Mouse (Mus musculus) adipocyte (in vitro differentiated cells): ENCODE data around the gene Tomm70a.
A peak's percentile ranks its signal among the peaks of the same experiment; 100 is the strongest.

ENCODE experiments used
- DNase-seq: peaks from one replicate; pipeline ENCODE4 v3.0.0-alpha.2; 2016; ENCODE audit warnings: low spot score

Tomm70a gene

DNA sequence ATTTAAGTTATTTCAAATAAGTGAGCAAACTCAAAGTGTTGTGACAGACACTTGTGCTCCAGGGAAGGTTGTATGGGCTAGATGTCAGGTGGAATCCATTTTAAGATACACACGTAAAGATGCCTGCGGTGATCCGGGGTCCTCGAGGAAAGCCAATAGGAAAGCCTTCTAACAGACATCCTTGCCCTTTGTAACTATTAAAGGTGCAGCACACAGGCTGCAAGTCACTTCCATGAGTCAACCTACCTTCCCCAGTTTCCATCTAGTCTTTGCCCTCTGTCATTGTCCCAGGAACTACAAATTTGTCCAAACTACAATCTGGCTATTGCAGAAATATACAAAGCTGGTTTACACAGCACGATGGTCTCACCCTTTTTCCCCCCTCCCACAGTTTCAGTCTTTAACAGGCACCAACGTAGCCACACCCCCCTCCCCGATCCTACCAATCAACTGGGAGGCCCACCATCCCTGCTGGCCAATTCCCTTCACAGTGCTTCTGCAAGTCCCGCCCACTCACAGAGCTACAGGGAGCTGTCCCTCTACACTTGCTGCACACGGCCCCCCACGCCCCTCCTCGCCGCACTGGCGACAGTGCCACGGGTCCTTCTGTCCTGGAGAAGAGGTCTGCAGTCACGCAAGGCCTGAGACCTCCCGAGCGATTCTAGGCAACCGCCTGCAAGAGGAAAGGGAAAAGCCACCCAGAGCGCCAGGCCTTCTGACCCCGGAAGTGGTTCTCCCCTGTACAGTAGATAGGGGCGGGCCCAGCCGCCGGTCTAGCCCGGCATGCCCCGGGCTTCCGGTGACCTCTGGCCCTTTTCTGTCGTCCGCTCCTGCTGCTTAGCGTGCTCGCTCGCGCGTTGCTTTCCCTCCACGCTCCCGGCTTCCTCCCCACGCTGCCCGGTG is at the start of gene Tomm70a:
Tomm70a (plus strand) TSS at position 791 of the 903 bp plus-strand sequence.
- peak; percentile 97 for DNase-seq

DNA sequence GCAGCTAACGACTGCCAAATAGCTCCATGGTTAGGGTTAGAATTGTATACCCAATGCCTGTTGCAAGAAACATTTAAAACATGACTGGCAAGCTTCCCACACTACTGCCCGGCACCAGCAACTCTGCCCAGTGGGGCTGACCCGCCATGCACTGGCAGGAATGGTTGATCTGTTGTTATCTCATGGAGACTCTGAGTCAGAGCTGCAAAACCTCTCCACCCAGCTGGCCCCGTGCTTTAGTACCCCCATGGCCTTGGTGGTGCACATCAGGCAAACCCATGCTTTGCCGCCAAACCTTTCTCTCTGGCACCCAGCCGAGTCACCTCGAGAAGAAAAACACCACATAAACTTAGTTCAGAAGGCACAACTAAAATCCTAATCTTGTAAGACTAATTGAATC is 45.5 kb upstream of the Tomm70a start:
- DNase-seq, result peak; percentile 17

DNA sequence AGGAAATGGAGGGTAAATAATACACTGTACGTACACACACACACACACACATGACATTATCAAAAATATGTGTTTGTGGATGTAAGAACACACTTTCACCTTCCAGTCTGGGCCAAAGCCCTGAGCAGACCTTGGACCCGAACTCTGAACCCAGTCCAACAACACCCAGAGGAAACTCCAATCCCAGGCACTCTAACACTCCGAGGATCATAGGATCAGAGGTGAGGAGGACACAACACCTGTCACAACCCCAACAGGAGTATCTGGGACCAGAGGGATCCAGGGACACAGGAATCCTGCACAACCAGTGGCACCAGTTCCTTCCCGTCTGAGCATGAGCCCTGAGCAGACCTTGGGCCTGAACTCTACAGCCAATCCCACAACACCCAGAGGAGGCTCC is 41.9 kb upstream of the Tomm70a start:
- DNase-seq, result no peak

DNA sequence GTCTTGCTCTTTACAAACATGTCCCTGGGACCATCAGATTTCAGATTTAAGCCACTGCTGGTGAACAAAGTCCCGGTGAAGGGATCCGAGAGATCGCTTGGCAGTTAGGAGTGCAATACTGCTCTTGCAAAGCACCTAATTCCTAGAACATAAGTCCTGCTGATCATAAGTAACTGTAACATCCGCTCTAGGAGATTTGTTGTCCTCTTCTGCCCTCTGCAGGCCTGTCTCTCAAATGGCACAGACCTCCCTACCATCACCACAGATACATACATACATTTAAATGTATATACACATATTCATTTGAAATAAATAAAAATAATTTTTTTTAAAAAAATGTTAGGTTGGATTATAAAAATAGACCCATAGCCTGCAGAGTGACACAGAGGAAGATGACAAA is 29.0 kb upstream of the Tomm70a start:
- peak; percentile 70 for DNase-seq

DNA sequence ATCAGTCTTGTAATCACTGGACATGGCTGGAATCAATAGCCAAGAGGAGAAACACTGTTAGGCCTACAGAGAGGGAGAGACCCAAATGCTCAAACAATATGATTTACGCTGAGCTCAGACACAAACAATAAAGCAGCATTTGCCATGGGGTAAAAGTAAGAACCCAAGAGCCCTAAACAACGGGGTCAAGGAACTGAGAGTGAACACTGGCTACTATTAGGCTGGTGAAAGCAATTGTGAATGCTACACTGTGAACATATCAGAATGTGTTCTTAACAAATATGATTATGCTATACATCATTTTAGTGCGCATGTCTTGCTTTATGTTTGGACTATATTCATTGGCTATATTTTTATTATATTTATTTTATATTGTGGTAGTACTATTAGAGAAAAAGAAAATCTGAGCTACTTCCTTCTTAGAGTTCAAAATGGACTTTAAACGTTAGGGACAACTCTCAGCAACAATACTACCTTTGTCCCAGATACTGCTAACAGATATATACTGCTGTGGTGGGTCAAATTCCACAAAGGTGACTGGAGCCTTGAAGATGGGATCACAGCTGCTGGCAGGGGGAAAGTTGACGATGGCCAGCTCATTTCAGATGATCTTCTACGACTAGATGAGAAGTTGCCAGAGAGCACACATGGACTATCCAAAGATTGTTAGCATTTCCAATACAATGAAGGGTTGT is 28.4 kb upstream of the Tomm70a start:
- no peak for DNase-seq

DNA sequence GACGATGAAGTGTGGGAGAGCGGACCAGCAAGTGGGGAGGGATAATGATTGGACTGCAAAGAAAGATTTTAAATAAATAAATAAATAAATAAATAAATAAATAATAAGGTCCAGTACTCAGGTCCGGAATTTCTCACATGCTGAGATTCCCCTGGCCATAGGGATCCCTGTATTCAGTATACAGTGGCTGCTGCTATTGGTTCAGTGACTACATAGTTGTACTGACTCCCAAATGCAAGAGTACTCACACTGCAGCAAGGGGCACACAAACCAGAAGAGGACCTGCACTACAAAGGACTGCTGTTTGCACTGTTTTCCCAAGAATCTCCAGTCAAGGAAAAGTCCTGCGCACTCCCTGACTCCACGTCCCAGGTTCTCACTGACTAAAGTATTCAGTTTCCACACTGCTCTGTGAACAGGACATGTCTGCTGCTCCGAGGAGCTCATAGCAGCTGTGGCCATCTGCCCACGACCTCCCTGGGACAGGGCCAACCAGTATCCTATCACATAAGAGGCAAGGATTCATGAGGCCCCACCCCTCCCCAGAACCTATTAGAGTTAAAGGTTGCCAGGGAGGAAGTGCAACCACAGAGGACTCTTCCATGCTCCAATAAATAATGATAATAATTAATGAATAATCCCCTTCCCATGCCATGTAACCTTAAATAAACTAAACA is 22.9 kb upstream of the Tomm70a start:
- DNase-seq, result no peak

DNA sequence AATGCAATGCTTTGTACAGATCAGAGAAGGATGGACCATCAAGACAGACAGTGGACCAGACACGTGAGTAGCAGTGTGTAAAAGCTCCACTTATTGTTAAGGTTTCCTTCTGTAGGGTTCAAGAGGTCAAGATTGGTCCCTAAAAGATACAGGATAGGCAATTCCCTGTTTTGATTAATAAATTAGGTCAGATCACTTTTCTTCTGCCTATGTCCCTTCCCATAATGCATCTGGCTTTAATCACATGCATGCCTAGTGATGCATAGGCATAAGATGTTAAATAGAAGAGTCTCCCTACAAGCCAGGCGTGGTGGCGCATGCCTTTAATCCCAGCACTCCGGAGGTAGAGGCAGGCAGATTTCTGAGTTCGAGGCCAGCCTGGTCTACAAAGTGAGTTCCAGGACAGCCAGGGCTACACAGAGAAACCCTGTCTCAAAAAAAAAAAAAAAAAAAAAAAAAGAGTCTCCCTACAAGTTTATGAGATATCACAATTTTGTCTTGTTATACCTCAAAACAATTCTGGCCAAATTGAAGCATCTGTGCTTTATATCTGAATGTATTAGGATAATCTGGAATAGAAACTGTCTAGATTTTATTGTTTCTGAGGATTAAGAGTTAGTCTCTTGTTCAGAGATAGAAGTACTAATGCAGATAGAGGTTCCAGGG is 21.8 kb upstream of the Tomm70a start:
- no peak for DNase-seq

DNA sequence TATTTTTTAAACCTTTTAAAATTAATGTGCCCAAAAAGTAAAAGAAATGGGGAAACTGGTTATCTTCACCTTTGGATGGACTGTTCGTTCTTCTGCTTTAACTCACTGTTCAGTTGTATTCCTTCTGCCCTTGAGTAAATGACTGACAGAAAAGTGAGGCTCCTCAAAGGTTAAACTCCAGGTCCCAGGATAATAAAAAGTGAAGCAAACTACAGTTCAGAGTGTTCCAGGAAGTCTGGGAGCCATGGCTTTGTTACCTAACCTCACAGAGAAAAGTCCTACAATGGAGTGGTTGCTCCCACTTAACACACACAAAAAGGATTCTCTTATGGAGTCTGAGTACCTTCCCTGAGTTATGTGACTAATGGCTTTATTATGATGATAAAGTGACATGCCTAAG is 20.3 kb upstream of the Tomm70a start:
- DNase-seq, result no peak

DNA sequence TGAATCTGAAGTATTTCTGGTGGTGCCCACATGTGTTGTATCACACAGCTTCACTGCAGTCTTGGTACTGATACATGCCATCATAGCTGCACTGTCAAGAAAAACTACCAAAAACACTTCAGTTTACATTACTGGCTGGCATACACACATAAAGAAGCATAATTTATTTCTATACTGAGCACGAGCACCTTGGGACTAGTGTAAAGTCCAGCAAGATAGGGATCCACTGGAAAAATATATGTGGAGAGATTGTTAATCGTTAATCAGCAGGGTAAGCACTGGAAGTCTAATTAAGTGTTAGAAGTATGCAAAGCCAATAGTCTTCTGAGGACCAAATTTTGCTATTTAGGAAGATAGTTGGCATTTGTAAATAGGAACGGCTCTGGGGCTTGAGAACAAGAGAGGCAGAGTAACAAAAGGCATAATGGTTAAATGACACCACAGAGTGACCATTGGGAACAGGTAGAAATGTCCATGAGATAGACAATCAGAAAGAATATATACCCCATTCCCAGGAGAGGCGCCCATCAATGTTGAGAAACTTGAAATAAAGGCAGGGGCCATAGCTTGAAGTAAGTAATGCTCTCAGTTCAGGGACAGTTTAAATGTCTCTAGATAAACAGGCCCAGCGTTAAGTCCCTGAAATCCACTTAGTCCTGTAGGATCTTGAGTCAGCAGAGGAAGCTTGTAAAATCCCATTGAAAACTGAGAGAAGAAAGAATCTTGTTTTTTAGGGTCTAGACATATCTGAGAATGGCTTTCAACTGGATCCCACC is 15.1 kb upstream of the Tomm70a start:
- no peak for DNase-seq

DNA sequence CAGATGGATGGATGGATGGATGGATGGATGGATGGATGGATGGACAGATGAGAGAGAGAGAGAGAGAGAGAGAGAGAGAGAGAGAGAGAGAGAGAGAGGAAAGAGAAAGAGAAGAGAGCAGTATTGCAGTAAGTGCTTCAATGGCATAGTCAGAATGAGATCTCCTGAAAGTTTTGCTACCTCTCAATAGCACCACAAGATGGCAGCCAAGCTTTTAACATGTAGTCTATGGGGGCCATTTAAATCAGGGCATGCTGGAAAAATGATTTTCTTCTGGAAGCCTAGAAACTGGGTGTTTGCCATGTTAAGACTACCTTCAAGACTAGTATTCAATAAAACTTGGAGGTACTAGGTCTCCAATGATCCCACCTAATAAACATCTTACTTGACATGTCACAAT is 5.4 kb upstream of the Tomm70a start:
- peak; percentile 72 for DNase-seq

DNA sequence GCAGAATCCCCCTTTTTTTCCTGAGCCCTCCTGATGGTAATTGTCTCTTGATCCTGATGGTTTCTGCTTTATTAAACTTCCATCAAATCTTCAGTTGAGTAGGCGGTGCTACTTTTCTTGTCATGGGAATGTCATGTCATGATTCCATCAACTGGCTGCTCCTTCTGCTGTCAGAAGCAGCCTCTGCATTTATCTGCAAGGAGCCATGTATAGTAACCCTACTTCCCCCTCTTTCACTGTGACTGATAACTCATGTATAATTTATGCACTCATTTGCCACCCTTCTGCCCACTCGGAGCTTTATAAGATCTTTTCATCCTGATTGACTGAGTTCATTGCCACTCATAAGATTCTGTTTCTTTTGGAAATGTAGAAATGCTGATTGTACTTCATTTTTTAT is 3.9 kb upstream of the Tomm70a start:
- DNase-seq, result no peak

DNA sequence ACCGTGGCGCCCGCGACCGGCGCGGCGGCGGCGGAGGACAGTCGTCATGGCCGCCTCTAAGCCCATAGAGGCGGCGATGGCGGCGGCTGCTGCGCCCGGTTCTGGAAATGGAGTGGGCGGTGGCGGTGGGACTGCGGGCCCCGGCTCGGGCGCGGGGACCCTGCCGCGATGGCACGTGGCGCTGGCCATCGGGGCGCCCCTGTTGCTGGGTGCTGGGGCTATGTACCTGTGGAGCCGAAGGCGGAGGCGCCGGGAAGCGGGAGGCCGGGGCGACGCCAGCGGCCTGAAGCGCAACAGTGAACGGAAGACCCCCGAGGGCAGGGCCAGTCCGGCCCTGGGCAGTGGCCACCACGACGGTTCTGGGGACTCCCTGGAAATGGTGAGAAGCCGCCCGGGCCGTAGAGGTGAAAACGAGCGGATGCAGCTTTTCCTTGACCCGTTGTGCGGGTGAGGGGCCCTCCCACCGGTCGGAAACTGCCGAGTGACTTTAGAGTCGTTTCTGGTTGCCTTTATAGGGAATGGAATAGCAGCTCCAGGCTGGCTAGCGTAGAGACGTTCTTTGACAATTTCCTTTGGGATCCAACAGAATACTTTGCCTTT is 413 bp downstream of the Tomm70a start:
- no peak for DNase-seq

DNA sequence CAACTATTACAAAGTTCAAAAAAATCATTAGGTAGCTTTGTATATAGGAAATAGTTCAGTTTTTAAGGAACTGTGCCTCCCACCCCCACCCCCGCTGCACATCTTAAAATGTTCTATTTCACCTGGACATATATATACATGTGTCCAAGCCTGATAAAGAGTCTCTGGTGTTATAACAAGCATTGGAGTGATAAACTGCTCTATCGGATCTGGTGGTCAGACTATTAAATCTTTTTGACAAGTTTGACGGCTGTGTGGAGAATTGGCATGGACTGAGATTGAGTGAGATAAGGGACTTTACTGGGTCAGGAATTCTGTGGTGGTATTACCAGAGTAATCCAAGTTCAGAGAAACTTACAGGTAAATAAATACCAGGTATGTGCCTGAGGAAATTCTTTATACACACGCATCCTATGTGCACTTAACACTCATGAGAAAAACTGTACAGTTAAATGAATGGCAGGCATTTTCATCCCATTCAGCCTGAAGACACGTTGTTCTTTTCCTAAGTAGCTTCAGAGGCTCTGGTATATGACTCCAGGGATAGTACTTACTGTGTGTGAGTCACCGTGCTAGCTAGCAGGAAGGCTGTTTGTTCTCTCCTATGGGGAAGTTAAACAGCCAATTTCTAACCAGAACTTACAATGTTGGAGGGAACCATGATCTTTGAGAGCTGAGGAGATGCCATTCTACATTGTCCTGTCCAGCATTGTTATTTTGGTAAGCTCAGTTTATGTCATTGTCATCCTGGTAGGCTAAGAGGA is 1.4 kb downstream of the Tomm70a start:
- peak; percentile 42 for DNase-seq

DNA sequence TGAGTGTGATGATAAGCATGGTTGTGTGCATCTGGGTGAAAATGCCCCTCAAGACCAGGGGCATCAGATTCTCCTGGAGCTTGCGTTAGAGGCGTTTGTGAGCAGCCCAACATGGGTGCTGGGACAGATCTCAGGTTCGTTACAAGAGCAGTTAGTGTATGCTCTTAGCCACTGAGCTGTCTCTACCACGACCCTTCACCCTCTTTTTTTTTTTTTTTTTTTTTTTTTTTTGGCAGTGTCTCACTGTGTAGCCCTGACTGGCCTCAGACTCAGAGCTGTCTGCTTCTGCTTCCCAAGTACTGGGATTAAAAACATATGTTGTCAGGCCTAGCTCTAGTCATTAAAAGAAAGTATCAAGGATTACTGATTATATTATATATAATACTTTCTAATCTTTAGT is 4.8 kb downstream of the Tomm70a start:
- DNase-seq, result peak; percentile 80

DNA sequence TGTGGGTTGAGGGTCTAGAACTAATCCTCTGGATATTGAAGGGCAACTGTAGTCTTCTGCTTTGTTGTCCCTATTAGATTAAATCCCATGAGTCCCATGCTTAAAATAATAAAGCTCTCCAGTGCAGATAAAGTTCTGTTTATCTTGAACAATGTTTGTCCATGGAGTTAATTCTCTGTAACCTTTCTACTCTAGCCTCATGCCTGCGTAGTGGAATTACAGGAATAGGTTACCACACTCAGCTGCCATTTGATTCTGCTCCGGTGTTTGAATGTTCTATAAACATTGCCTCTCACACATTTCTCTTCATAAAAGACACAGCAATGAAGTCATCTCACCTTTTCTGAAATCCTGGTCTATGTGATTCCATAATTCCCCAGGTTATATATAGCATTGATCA is 6.3 kb downstream of the Tomm70a start:
- DNase-seq, result peak; percentile 30

DNA sequence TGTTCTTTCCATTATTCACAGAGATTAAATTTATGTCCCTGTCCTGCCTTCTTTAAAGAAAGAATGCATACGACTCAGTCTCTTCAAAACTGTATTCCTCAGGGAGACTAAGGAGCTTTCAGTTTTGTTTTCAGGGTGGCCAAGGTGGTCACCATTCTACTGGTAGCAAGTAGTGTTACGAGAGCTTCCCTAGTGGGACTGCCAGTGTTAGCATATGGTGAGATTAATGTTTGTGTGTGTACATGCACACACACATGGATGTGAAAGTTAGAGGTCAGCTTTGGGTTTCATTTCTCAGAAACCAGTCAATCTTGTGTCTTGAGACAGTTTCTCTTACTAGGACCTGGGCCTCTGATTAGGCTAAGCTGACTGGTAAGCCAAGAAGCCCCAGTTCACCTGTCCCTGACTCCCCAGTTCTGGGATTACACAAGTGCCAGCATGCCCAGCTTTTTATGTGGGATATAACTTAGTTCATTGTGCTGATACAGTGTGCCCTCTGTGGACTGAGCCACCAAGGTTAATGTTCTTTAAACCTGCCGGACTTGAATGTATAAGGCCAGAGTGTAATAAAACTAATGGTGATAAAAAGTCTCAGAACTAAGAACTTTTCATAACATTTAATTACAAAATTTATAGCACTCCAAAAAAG is 9.4 kb downstream of the Tomm70a start:
- peak; percentile 21 for DNase-seq

DNA sequence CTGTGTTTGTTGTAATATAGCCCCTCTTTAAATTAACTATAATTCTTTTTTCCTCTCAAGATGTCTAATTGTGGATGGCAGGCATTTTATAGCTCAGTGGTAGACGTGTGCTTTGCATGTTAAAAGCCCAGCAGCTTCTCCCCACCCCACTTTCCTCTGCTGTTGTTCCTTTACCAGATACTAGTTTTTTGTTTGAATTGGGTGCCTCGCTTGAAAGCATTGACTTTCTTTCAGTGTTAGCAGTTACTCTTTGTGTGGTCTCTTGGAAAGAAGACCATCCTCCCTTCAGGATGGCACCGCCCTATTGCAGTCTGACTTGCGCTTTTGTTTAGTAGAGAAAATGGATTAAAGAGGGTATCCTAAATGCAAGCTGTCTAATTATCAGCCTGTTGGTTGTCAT is 10.0 kb downstream of the Tomm70a start:
- no peak for DNase-seq

DNA sequence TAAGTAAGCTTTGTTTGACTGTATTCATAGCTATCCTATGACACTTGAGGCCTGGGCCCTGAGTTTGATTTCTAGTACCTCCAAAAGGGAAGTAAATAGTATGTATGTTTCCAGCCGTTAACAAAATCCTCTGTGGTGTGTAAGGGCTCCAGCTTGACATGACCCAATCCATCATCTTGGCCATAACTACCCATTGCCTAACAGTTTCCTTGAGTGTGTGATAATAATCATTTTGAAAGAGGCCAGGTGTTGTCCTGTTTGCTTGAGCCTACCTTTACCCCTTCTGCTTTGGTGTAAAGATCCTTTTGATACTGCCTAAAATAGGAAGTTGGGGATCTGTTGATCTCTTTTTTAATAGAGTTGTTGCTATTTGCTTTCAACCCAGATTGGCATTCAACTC is 10.8 kb downstream of the Tomm70a start:
- no peak for DNase-seq

DNA sequence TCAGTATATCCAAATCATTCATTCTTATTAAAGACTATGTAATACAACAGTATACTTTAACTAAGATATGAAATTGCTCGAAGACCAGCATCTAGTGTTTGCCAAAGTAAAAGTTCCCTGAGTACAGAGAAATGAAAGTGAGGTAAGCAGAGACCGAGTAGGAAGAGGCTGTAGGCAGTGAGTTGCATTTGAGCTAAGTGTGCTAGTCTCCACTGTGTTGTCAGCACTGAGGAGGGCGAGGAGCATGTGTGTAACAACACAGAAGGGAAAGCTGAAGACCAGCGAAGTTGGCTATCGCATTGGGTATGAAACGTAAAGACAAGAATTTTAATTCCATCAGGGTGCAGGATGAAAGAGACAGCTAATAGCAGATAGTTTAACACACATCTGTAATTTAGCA is 12.1 kb downstream of the Tomm70a start:
- DNase-seq, result no peak

DNA sequence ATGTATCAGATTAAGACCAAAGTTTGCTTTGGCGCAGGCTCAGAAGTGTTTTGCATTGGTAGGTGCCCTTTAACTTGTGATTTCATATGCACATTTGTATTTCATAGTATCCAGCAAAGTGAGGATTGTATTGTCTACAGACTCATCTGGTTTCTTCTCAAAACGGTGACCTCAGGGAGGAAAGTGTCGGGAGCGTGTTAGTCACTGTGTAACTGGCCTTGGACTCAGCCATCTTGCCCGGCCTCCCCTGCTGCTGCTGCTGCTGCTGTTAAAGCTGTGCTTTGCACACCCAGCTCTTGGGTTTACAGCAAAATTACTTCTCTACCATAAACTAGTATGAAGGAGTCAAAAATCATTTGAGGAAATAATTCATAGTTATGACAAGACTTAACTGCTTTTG is 23.2 kb downstream of the Tomm70a start:
- no peak for DNase-seq
